Mouse (Mus musculus) intestine, postnatal 0 days (tissue): ENCODE measurements around the gene Otud7b. TPM values are rescaled to one million over a fixed set of nuclear protein-coding genes. Genes with fewer than 3 reads are reported as not detected.
A peak's percentile ranks its signal among the peaks of the same experiment; 100 is the strongest.

Source experiments
- ATAC-seq: fragments of 200-750 bp; cut with Nextera tagmentation; 2 replicates; pipeline ENCODE4 v1.8.0; 2017; ENCODE audit warnings: mild to moderate bottlenecking, moderate TSS enrichment, moderate library complexity
- H3K27ac ChIP-seq: fragments of 300-500 bp; sonication (generic); 2 replicates; pipeline ENCODE4 v1.5.1; 2014; ENCODE audit warnings: mild to moderate bottlenecking, low read depth, low read length, moderate library complexity
- H3K27me3 ChIP-seq: fragments of 300-500 bp; sonication (generic); replicated peaks from 2 replicates; pipeline ENCODE4 v1.6.1; 2014; ENCODE audit warnings: low read length, mixed read lengths; ENCODE audit not compliant: control insufficient read depth, insufficient read depth
- H3K36me3 ChIP-seq: fragments of 300-500 bp; sonication (generic); 2 replicates; pipeline ENCODE4 v1.6.1; 2014; ENCODE audit warnings: mild to moderate bottlenecking, moderate library complexity; ENCODE audit not compliant: control insufficient read depth, insufficient read depth
- H3K4me1 ChIP-seq: fragments of 300-500 bp; sonication (generic); replicated peaks from 2 replicates; pipeline ENCODE4 v1.6.1; 2014; ENCODE audit warnings: antibody characterized with exemption, low read length, mixed read lengths; ENCODE audit not compliant: control insufficient read depth, insufficient read depth
- H3K4me2 ChIP-seq: fragments of 300-500 bp; sonication (generic); replicated peaks from 2 replicates; pipeline ENCODE4 v1.6.1; 2014; ENCODE audit warnings: low read depth, mild to moderate bottlenecking, moderate library complexity
- H3K4me3 ChIP-seq: fragments of 300-500 bp; sonication (generic); 2 replicates; pipeline ENCODE4 v1.5.1; 2014; ENCODE audit warnings: low read depth, low read length
- H3K9ac ChIP-seq: fragments of 300-500 bp; sonication (generic); 2 replicates; pipeline ENCODE4 v1.6.1; 2014; ENCODE audit warnings: mild to moderate bottlenecking, low read depth, low read length
- H3K9me3 ChIP-seq: fragments of 300-500 bp; sonication (generic); 2 replicates; pipeline ENCODE4 v1.6.1; 2016; ENCODE audit warnings: mixed run types; ENCODE audit not compliant: control insufficient read depth
- CTCF ChIP-seq: sonication (generic); IDR thresholded peaks from 2 replicates; pipeline ENCODE4 v1.5.1; 2016; ENCODE audit warnings: low read depth, mild to moderate bottlenecking, control low read depth, antibody characterized with exemption, moderate library complexity
- WGBS: fragments of 180-500 bp; shearing (Covaris S2); extraction: QIAGEN DNeasy Blood & Tissue Kit; methylation state at CpG from one replicate; pipeline ENCODE4 v1.1.7; 2014; 5-methylcytosine and 5-hydroxymethylcytosine counted together
- polyA plus RNA-seq: library from polyadenylated mRNA; unstranded; fragments of >200 nt; fragmentation: Nextera tagmentation; extraction: Ambion mirVana; gene quantifications from 2 replicates; pipeline ENCODE4 v1.2.1, GENCODE M21; 2015

The Otud7b gene
- polyA plus RNA-seq, 1 experiment from 2014 or later = 16.6 TPM

DNA sequence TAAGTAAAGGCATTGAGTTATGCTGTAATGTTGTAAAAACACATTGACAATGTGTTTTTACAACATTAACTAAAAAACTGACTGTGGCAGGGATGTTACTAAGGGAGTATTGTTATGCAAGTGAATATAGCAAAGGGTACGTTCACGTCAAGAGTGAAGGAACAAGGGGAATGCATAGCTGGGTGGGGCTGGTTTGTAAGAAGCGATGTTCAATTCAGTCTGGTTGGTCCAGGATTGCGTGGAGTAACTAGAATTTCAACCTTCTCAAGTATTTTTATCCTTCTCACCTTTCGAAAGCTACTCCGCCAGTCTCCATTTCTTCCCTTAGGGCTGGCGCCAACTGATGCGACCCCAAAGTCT lies 446 bp upstream of the Otud7b start:
- Histone ChIP-seq H3K9ac (peak overlapping the region; percentile 91), H3K4me1 (peaks cover 6% of the 10 kb centered on the region; the same call in 1 of the 2 replicates), H3K4me3 (peak overlapping the region; percentile 97), H3K9me3 (no peaks in the 10 kb centered on the region), H3K36me3 (no peaks in the 10 kb centered on the region), H3K27ac (peak overlapping the region; percentile 93), H3K27me3 (no peaks in the 10 kb centered on the region), H3K4me2 (peak overlapping the region; percentile 89)
- WGBS = 3% methylated on average over 8 of the region's 8 CpGs
- no peak; the same call in 1 of the 2 replicates for ATAC-seq
- TF ChIP-seq CTCF = no peak

DNA sequence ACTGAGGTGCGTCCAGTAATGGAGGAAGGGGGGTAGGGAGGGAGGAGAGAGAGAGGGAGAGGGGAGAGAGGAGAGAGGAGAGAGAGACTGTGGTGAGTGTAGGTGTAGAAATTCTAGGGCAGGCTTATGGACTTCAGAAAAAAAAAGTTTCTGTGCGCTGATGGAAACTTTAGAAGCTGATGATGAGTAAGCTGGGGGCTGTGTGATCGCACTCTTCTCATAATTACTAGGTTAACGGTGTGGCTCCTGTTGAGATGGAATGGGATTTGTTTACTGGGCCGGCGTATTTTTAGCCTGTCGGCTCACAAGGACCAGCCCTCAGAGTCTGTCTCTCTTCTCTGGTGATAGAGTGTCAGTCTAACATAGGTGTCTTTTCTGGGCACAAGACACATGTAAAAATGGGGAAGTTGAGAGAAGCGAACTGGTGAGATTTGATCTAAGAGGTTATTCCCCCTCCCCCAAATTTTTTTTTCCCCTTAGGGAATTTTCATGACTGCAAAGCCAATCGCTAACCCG lies 963 bp downstream of the Otud7b start:
- Histone ChIP-seq H3K9ac (peak overlapping the region; percentile 91), H3K27ac (peak overlapping the region; percentile 93; the same call in 1 of the 2 replicates), H3K4me3 (peak overlapping the region; percentile 97), H3K4me1 (peaks cover 6% of the 10 kb centered on the region; the same call in 1 of the 2 replicates), H3K27me3 (no peaks in the 10 kb centered on the region), H3K4me2 (peak overlapping the region; percentile 89), H3K9me3 (no peaks in the 10 kb centered on the region), H3K36me3 (no peaks in the 10 kb centered on the region)
- no peak for ATAC-seq
- TF ChIP-seq CTCF = no peak
- 15% methylated on average over 10 of the region's 10 CpGs for WGBS

DNA sequence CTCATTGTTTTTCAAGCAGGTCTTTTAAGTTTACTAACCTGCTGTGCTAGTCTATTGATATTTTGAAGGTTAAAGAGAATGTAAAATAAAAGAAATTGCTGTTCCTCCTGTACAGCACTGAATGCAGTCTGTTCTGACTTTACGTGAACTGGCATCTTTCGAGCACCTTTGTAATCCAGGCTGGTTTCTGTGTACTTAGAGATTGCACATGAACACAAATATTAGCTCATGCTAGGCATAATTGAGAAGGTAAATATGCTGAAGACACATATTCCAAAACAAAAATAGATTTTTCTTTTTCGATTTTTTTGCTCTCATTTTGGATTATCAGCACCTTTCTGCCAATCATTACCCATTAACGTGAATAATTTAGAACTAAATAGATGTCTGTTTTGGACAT lies 1.8 kb downstream of the Otud7b start:
- 72% methylated on average over 4 of the region's 4 CpGs for WGBS

DNA sequence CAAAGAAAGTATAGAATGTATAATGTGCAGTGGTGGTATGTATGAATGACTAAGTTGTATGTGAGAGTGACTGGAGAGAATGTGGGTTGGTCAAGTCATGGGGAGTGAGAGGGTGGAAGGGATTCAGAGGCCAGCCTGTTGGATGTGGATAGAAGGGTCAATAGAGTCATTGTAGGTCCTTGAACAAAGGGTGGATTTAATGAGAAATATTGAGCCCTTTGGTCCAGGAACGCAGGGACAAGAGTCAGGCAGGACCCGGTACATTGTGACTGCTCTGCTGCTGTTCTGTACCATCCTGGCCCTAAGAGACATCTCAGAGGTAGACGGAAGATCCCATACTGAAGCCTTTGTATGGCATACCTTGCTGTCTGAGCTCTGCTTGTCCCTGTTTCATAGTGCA lies 4.0 kb downstream of the Otud7b start:
- no peak for ATAC-seq
- no peak overlapping the region for H3K27ac ChIP-seq
- H3K4me3 ChIP-seq = no peak overlapping the region
- H3K36me3 ChIP-seq = no peaks in the 10 kb centered on the region
- H3K27me3 ChIP-seq = no peaks in the 10 kb centered on the region
- no peak overlapping the region for H3K4me2 ChIP-seq
- WGBS = 83% methylated on average over 3 of the region's 3 CpGs
- no peaks in the 10 kb centered on the region for H3K9me3 ChIP-seq
- no peak overlapping the region for H3K9ac ChIP-seq
- no peak for TF ChIP-seq CTCF
- peaks cover 6% of the 10 kb centered on the region; the same call in 1 of the 2 replicates for H3K4me1 ChIP-seq

More for the DNA sequence above, 1.8 kb downstream of the Otud7b start:
- no peak overlapping the region for H3K27ac ChIP-seq
- no peaks in the 10 kb centered on the region for H3K27me3 ChIP-seq
- no peaks in the 10 kb centered on the region for H3K9me3 ChIP-seq
- peaks cover 6% of the 10 kb centered on the region; the same call in 1 of the 2 replicates for H3K4me1 ChIP-seq
- H3K9ac ChIP-seq = no peak overlapping the region
- H3K36me3 ChIP-seq = no peaks in the 10 kb centered on the region
- no peak for TF ChIP-seq CTCF
- H3K4me2 ChIP-seq = peak overlapping the region; percentile 89; the same call in 1 of the 2 replicates
- H3K4me3 ChIP-seq = no peak overlapping the region
- no peak for ATAC-seq

DNA sequence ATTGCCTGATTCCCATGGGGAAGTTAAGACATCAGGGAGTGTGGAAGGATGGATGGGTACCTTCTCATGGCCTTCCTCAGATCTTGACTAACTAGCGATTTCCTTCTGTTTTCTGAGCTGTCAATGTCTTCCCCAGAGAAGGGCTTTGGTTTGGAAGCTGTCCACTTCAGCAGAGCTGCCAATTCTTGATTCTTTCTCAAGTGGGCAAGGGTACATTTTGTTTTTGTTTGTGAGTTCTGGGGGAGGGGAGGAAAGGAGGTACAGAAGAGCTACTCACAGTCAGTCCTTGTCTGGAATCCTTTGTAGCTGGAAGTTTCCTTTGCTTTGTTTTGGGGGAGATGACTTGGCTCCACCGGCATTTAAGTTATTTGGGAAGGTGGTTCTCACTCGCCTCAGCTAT lies 8.9 kb downstream of the Otud7b start:
- WGBS = 58% methylated on average over 3 of the region's 3 CpGs

DNA sequence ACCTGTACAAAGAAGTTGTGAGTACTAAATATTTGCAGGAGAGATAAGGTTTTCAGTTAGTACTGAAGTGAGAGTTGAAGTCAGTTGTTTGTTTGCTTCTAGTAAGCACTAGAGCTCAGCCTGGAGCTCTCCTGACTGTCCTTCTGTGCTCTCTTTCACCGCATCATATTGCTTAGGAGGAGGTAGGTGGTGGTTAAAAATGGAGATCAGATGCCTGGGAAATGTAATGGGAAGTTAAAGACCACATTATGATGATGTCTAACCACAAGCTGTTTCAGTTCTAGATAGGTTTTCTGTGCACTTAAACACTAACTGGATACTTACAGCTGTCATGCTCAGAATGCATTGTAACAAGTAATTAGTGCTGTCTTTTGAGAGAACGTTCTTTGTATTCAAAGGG lies 13.8 kb downstream of the Otud7b start:
- Histone ChIP-seq H3K27me3 (no peaks in the 10 kb centered on the region), H3K9ac (no peak overlapping the region), H3K4me2 (no peak overlapping the region), H3K36me3 (no peaks in the 10 kb centered on the region), H3K9me3 (no peaks in the 10 kb centered on the region), H3K4me1 (0 out of 2 replicates have a peak, but pooled peaks cover 2% of the 10 kb centered on the region), H3K27ac (no peak overlapping the region), H3K4me3 (no peak overlapping the region)
- TF ChIP-seq CTCF = no peak
- ATAC-seq = no peak
- WGBS = 67% methylated on average over 2 of the region's 2 CpGs

More for the DNA sequence above, 8.9 kb downstream of the Otud7b start:
- H3K4me3 ChIP-seq = no peak overlapping the region
- no peaks in the 10 kb centered on the region for H3K9me3 ChIP-seq
- TF ChIP-seq CTCF = no peak
- 0 out of 2 replicates have a peak, but pooled peaks cover 2% of the 10 kb centered on the region for H3K4me1 ChIP-seq
- H3K9ac ChIP-seq = no peak overlapping the region
- no peak for ATAC-seq
- H3K4me2 ChIP-seq = no peak overlapping the region
- no peaks in the 10 kb centered on the region for H3K27me3 ChIP-seq
- no peaks in the 10 kb centered on the region for H3K36me3 ChIP-seq
- no peak overlapping the region for H3K27ac ChIP-seq

- H3K9me3 ChIP-seq = no peaks in the 10 kb centered on the region
- no peaks in the 10 kb centered on the region for H3K27me3 ChIP-seq
- H3K27ac ChIP-seq = no peak overlapping the region
- H3K9ac ChIP-seq = no peak overlapping the region
- H3K4me2 ChIP-seq = no peak overlapping the region
- 95% methylated on average over 2 of the region's 2 CpGs for WGBS
- H3K4me3 ChIP-seq = no peak overlapping the region
- no peaks in the 10 kb centered on the region for H3K36me3 ChIP-seq
- H3K4me1 ChIP-seq = 0 out of 2 replicates have a peak, but pooled peaks cover 2% of the 10 kb centered on the region
- TF ChIP-seq CTCF = no peak
- no peak for ATAC-seq
Measured at GRCm38 (mm10) chr3:96118702-96119101, 14.4 kb downstream of the Otud7b start.
